Mouse (Mus musculus): Measurements from ENCODE around the gene Ccdc167. TPM values are rescaled to one million over a fixed set of nuclear protein-coding genes. Genes with fewer than 3 reads are reported as not detected.

Gene Ccdc167
- 5.9 and 6.6 TPM in 2 replicates for polyA plus RNA-seq (2015; fragmentation: Nextera tagmentation; extraction: Ambion mirVana)

DNA sequence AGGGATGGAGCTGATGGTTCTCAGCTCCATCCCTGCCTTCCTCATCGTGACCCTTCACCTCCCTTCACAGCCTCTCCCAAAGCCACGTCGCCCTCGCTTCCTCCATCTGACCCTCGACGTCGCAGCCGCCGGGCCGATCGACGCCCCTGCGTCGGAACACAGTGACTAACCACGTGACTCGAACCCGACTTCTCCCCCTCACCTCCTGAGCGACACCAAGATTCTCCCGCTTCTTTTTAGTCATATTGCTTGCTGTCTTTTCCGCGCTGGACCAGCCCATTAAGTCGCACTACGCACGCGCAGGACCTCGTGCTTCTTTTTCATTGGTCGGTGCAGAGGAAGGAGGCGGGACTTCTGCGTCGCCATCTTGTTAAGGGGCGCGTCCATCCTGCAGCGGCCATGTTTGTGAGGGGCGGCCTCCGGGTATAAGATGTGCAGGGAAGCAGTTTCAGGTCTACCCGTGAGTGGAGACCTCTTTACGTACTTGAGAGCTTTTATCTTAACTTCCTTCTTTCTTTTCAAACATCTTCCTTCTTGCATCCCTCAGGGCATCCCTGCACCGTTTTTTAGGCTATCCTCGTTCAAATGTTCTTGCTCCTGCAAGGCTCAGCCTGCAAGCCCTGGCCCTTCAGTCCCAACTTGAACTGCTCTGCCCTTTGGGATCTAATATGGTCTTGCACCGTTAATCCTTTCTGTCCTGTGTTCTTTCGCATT, at the start of gene Ccdc167:
Gene Ccdc167, minus strand, starts transcription at position 313 of the 714 bp plus-strand sequence.
- H3K36me3 ChIP-seq (ENCODE audit: control insufficient read depth, insufficient read depth): no peaks in the 10 kb centered on the region
- ATAC-seq: peak; percentile 93
- H3K27me3 ChIP-seq (replicated peaks; ENCODE audit: control insufficient read depth, insufficient read depth, low read length): no peaks in the 10 kb centered on the region
- H3K4me2 ChIP-seq (replicated peaks; ENCODE audit: low read depth): peak within 1 kb of the TSS; percentile 74
- no peaks in the 10 kb centered on the region for H3K9me3 ChIP-seq (ENCODE audit: control insufficient read depth)
- H3K9ac ChIP-seq (ENCODE audit: low read depth, low read length): peak within 1 kb of the TSS; percentile 46; the same call in 1 of the 2 replicates
- peaks cover 6% of the 10 kb centered on the region; the same call in 1 of the 2 replicates for H3K4me1 ChIP-seq (replicated peaks; ENCODE audit: control insufficient read depth, insufficient read depth, low read length)
- H3K4me3 ChIP-seq (ENCODE audit: low read depth, low read length): peak within 1 kb of the TSS; percentile 57
- TF ChIP-seq CTCF (IDR thresholded peaks at IDR 0.05; ENCODE audit: low read depth): no peak
- H3K27ac ChIP-seq (ENCODE audit: low read depth, low read length): no peak within 1 kb of the TSS
- WGBS: 5% methylated on average over 41 of the region's 41 CpGs

DNA sequence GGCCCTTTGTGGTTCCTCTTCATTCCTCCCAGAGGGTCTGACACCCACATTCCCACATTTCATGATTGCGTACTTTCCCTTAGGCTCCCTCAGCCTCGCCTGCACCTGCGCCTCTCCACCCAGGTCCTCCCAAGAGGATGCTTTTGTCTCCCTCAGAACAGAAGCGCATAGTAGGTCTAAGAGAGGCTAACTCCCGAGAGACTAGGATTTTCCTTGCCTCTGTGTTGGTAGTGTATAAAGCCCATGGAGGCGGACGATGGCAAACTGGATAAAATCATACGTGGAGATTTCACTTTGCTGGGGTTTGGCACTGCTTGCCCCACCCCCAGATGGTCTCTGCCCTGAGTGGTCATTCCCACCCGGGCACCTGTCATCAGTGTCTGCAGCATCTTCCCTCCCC, 48.5 kb upstream of the Ccdc167 start:
- H3K27ac ChIP-seq (ENCODE audit: low read depth, low read length): no peak overlapping the region
- no peak for TF ChIP-seq CTCF (IDR thresholded peaks at IDR 0.05; ENCODE audit: low read depth)
- H3K9me3 ChIP-seq (ENCODE audit: control insufficient read depth): no peaks in the 10 kb centered on the region
- no peak for ATAC-seq
- H3K4me1 ChIP-seq (replicated peaks; ENCODE audit: control insufficient read depth, insufficient read depth, low read length): no peaks in the 10 kb centered on the region
- no peaks in the 10 kb centered on the region for H3K27me3 ChIP-seq (replicated peaks; ENCODE audit: control insufficient read depth, insufficient read depth, low read length)
- H3K4me3 ChIP-seq (ENCODE audit: low read depth, low read length): no peak overlapping the region
- H3K9ac ChIP-seq (ENCODE audit: low read depth, low read length): no peak overlapping the region
- H3K36me3 ChIP-seq (ENCODE audit: control insufficient read depth, insufficient read depth): no peaks in the 10 kb centered on the region
- WGBS: 86% methylated on average over 9 of the region's 9 CpGs
- H3K4me2 ChIP-seq (replicated peaks; ENCODE audit: low read depth): no peak overlapping the region

DNA sequence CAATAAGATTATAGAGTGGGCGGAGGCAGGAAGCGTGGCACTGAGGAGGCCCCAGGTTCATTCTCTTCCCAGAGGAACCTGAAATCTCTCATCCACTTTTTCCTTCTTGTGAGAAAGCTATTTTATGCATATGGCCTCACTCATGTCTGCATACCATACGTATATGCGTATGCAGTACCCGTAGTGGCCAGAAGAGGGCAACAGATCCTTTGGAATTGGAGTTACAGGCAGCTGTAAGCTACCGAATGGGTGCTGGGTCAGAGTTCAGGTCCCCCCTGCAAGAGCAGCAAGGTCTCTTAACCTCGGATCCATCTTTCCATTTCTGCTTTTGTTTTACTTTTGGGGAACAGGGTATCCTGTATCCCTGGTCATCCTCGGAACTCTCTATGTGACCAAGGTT, 45.7 kb upstream of the Ccdc167 start:
- no peaks in the 10 kb centered on the region for H3K4me1 ChIP-seq (replicated peaks; ENCODE audit: control insufficient read depth, insufficient read depth, low read length)
- WGBS: 75% methylated on average over 8 of the region's 8 CpGs

DNA sequence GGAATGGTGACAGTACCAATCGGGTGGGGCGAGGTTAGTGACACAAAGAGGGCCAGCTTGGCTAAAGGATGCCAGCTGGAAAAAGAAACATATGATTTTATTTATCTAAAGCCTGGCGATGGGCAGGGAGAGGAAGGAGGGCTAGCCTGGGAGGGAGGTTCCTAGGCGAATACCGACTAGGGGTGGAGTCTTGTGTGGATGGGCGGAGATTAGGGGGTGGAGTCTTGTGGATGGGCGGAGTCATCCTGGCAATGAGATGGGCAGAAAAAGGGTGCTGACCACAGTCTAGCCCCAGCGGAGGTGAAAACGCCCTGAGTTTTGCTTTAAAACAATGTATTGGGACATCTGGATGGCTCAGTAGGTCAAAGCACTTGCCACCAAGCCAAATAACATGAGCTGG, 45.1 kb upstream of the Ccdc167 start:
- Histone ChIP-seq H3K27ac (ENCODE audit: low read depth, low read length) (no peak overlapping the region), H3K36me3 (ENCODE audit: control insufficient read depth, insufficient read depth) (no peaks in the 10 kb centered on the region), H3K4me1 (replicated peaks; ENCODE audit: control insufficient read depth, insufficient read depth, low read length) (no peaks in the 10 kb centered on the region), H3K27me3 (replicated peaks; ENCODE audit: control insufficient read depth, insufficient read depth, low read length) (no peaks in the 10 kb centered on the region), H3K4me2 (replicated peaks; ENCODE audit: low read depth) (no peak overlapping the region), H3K9ac (ENCODE audit: low read depth, low read length) (no peak overlapping the region), H3K4me3 (ENCODE audit: low read depth, low read length) (no peak overlapping the region), H3K9me3 (ENCODE audit: control insufficient read depth) (no peaks in the 10 kb centered on the region)
- TF ChIP-seq CTCF (IDR thresholded peaks at IDR 0.05; ENCODE audit: low read depth): no peak
- ATAC-seq: no peak
- WGBS: 76% methylated on average over 9 of the region's 9 CpGs

More for the DNA sequence above, 45.7 kb upstream of the Ccdc167 start:
- Histone ChIP-seq H3K4me2 (replicated peaks; ENCODE audit: low read depth) (no peak overlapping the region), H3K4me3 (ENCODE audit: low read depth, low read length) (no peak overlapping the region), H3K27me3 (replicated peaks; ENCODE audit: control insufficient read depth, insufficient read depth, low read length) (no peaks in the 10 kb centered on the region), H3K36me3 (ENCODE audit: control insufficient read depth, insufficient read depth) (no peaks in the 10 kb centered on the region), H3K27ac (ENCODE audit: low read depth, low read length) (no peak overlapping the region), H3K9ac (ENCODE audit: low read depth, low read length) (no peak overlapping the region), H3K9me3 (ENCODE audit: control insufficient read depth) (no peaks in the 10 kb centered on the region)
- ATAC-seq: no peak
- peak; percentile 74 for TF ChIP-seq CTCF (IDR thresholded peaks at IDR 0.05; ENCODE audit: low read depth)

DNA sequence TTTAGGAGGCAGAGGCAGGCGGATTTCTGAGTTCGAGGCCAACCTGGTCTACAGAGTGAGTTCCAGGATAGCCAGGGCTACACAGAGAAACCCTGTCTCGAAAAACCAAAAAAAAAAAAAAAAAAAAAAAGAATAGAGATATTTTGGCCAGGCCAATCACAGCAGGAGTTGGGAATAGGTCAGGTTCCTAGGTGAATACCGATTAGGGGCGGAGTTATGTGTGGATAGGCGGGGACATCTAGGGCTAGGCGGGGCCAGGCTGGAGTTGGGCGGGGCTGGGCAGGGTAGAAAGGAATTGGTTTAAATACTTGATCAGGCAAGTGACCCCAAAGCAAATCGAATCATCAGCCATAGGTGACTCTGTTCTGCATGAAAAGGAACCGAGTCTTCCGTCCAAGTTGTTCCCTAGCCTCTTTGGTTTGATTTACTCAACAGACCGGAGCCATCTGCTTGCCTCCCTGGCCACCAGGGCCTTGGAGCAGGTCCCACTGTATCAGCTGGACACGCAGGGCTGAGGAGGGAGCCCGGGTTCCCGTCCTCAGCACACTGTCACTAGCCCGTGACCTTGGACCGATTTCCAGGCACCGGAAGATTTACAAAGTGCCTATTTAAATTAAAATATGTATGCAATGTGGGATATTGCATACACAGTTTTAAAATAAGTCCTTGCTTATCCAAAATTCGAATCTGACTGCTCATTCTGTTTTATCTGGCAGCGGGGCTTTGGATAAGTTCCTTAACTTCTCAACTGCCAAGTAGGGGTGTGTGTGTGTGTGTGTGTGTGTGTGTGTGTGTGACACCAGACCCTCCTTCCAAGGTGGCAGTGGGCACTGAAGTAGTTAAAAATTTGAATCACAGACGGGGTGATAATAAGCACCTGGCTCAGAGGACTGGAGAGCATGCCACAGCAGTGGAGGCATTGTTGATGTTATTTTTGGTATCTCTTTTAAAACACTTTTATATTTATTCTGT, 43.8 kb upstream of the Ccdc167 start:
- TF ChIP-seq CTCF (IDR thresholded peaks at IDR 0.05; ENCODE audit: low read depth): no peak
- no peak overlapping the region for H3K9ac ChIP-seq (ENCODE audit: low read depth, low read length)
- H3K4me3 ChIP-seq (ENCODE audit: low read depth, low read length): no peak overlapping the region
- H3K27ac ChIP-seq (ENCODE audit: low read depth, low read length): no peak overlapping the region
- ATAC-seq: no peak
- H3K4me2 ChIP-seq (replicated peaks; ENCODE audit: low read depth): no peak overlapping the region
- WGBS: 78% methylated on average over 20 of the region's 21 CpGs
- H3K4me1 ChIP-seq (replicated peaks; ENCODE audit: control insufficient read depth, insufficient read depth, low read length): no peaks in the 10 kb centered on the region
- H3K27me3 ChIP-seq (replicated peaks; ENCODE audit: control insufficient read depth, insufficient read depth, low read length): no peaks in the 10 kb centered on the region
- H3K9me3 ChIP-seq (ENCODE audit: control insufficient read depth): no peaks in the 10 kb centered on the region
- H3K36me3 ChIP-seq (ENCODE audit: control insufficient read depth, insufficient read depth): no peaks in the 10 kb centered on the region

DNA sequence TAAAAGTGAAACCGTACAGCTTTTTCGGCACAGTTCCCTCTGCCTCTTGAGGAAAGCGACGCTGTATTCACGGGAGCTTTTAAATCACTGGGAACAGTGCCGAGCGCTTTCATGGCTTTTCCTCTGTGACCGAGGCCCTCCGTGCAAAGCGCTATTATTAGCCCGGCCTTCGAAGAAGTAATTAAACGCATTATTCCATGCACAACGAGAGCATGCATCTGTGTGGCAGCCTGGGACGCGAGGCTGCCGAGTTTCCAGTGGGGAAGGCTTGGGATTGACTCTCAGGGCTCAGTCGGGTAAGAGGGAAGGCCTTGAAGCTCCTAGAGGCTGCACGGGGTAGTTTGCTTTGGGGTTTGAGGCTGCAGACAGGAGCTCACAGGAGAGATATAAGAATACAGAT, 43.1 kb upstream of the Ccdc167 start:
- 79% methylated on average over 19 of the region's 19 CpGs for WGBS
- ATAC-seq: no peak

More for the DNA sequence above, 43.1 kb upstream of the Ccdc167 start:
- Histone ChIP-seq H3K4me3 (ENCODE audit: low read depth, low read length) (no peak overlapping the region), H3K9ac (ENCODE audit: low read depth, low read length) (no peak overlapping the region), H3K36me3 (ENCODE audit: control insufficient read depth, insufficient read depth) (no peaks in the 10 kb centered on the region), H3K27me3 (replicated peaks; ENCODE audit: control insufficient read depth, insufficient read depth, low read length) (no peaks in the 10 kb centered on the region), H3K4me2 (replicated peaks; ENCODE audit: low read depth) (no peak overlapping the region), H3K27ac (ENCODE audit: low read depth, low read length) (no peak overlapping the region), H3K4me1 (replicated peaks; ENCODE audit: control insufficient read depth, insufficient read depth, low read length) (no peaks in the 10 kb centered on the region), H3K9me3 (ENCODE audit: control insufficient read depth) (no peaks in the 10 kb centered on the region)
- TF ChIP-seq CTCF (IDR thresholded peaks at IDR 0.05; ENCODE audit: low read depth): no peak
